Mouse (Mus musculus) CH12.LX (cell line): Measurements from ENCODE around the gene Igfbp1. TPM values are rescaled to one million over a fixed set of nuclear protein-coding genes. Genes with fewer than 3 reads are reported as not detected.

Experiments used
- DNase-seq: peaks from one replicate; pipeline ENCODE4 v3.0.0-alpha.2; 2013; ENCODE audit errors: extremely low read depth
- H3K27ac ChIP-seq: 2 replicates; pipeline ENCODE4 v1.5.1; 2012; ENCODE audit warnings: low read depth, mild to moderate bottlenecking, control low read depth, moderate library complexity; ENCODE audit not compliant: insufficient read depth
- H3K27me3 ChIP-seq: replicated peaks from 2 replicates; pipeline ENCODE3; 2012; ENCODE audit warnings: inconsistent platforms
- H3K36me3 ChIP-seq, 2 experiments: replicated peaks in 1 of 2; 2 replicates each; pipeline versions ENCODE3 to v1.6.1; 2012; ENCODE audit warnings: inconsistent platforms in 1 of 2, low read length in 1 of 2, mild to moderate bottlenecking in 1 of 2, mixed read lengths in 1 of 2, moderate library complexity in 1 of 2; ENCODE audit not compliant: control insufficient read depth in 1 of 2, insufficient read depth in 1 of 2
- H3K4me1 ChIP-seq, 2 experiments: 2 replicates each; pipeline ENCODE4 v1.6.1; 2012; ENCODE audit warnings: inconsistent platforms in 1 of 2, moderate library complexity in 1 of 2; ENCODE audit not compliant: insufficient read depth in 2 of 2, control insufficient read depth in 1 of 2
- H3K4me2 ChIP-seq: 2 replicates; pipeline ENCODE4 v1.6.1; 2012; ENCODE audit warnings: low read depth, mild to moderate bottlenecking, control low read depth; ENCODE audit not compliant: poor library complexity, insufficient read depth, severe bottlenecking
- H3K4me3 ChIP-seq, 3 experiments: fragments of 150-350 bp in 1 of 3; sonication (generic) in 1 of 3; replicated peaks in 1 of 3; 2 replicates each; pipeline versions ENCODE3 to v1.5.1; 2011 to 2012; ENCODE audit warnings: low read depth in 2 of 3, low read length in 2 of 3, mild to moderate bottlenecking in 2 of 3, moderate library complexity in 2 of 3, control low read depth in 1 of 3, improper control_type of control experiment in 1 of 3, inconsistent platforms in 1 of 3, mixed read lengths in 1 of 3; ENCODE audit not compliant: poor library complexity in 1 of 3
- H3K79me2 ChIP-seq: replicated peaks from 2 replicates; pipeline ENCODE4 v1.6.1; 2012; ENCODE audit warnings: mild to moderate bottlenecking, moderate library complexity; ENCODE audit not compliant: control insufficient read depth, poor library complexity, insufficient read depth, severe bottlenecking; ENCODE audit errors: extremely low read depth
- H3K9ac ChIP-seq: 2 replicates; pipeline ENCODE4 v1.6.1; 2012; ENCODE audit warnings: low read depth, mild to moderate bottlenecking, control low read depth, moderate library complexity; ENCODE audit not compliant: insufficient read depth
- H3K9me3 ChIP-seq: replicated peaks from 2 replicates; pipeline ENCODE3; 2012; ENCODE audit warnings: low read length, inconsistent platforms, mixed read lengths
- BHLHE40 ChIP-seq: IDR thresholded peaks from 2 replicates; pipeline ENCODE4 v1.6.1; 2011; ENCODE audit warnings: mild to moderate bottlenecking, low read depth, low read length, improper control_type of control experiment
- CHD2 ChIP-seq: IDR thresholded peaks from 2 replicates; pipeline ENCODE4 v1.6.1; 2011; ENCODE audit warnings: low read length, improper control_type of control experiment
- CTCF ChIP-seq, 2 experiments: IDR thresholded peaks in 1 of 2; conservative IDR thresholded peaks in 1 of 2; 2 replicates each; pipeline ENCODE4 v1.5.1; 2011 to 2012; ENCODE audit warnings: low read depth in 2 of 2, low read length in 2 of 2, improper control_type of control experiment in 1 of 2, inconsistent platforms in 1 of 2, mild to moderate bottlenecking in 1 of 2, moderate library complexity in 1 of 2
- E2F4 ChIP-seq: IDR thresholded peaks from 2 replicates; pipeline ENCODE4 v1.6.1; 2011; ENCODE audit warnings: low read depth, low read length, improper control_type of control experiment; ENCODE audit not compliant: insufficient replicate concordance
- ELF1 ChIP-seq: IDR thresholded peaks from 2 replicates; pipeline ENCODE4 v1.6.1; 2014; ENCODE audit warnings: low read depth, mild to moderate bottlenecking, inconsistent platforms, low read length, improper control_type of control experiment
- ETS1 ChIP-seq: conservative IDR thresholded peaks from 2 replicates; pipeline ENCODE4 v1.6.1; 2012; ENCODE audit warnings: low read depth, mild to moderate bottlenecking, inconsistent platforms, low read length, improper control_type of control experiment, moderate library complexity
- GABPA ChIP-seq: IDR thresholded peaks from 2 replicates; pipeline ENCODE4 v1.6.1; 2012; ENCODE audit warnings: low read depth, low read length, improper control_type of control experiment, inconsistent platforms; ENCODE audit not compliant: insufficient replicate concordance
- JUN ChIP-seq: IDR thresholded peaks from 2 replicates; pipeline ENCODE4 v1.6.1; 2011; ENCODE audit warnings: low read depth, mild to moderate bottlenecking, low read length, improper control_type of control experiment, moderate library complexity; ENCODE audit not compliant: insufficient read depth
- JUND ChIP-seq: conservative IDR thresholded peaks from 2 replicates; pipeline ENCODE4 v1.6.1; 2011; ENCODE audit warnings: low read depth, low read length, improper control_type of control experiment
- KAT2A ChIP-seq: IDR thresholded peaks from 2 replicates; pipeline ENCODE4 v1.6.1; 2012; ENCODE audit warnings: low read length, improper control_type of control experiment, inconsistent platforms; ENCODE audit not compliant: insufficient replicate concordance
- MEF2A ChIP-seq: IDR thresholded peaks from 2 replicates; pipeline ENCODE4 v1.6.1; 2014; ENCODE audit warnings: low read depth, mild to moderate bottlenecking, inconsistent platforms, low read length, improper control_type of control experiment, borderline replicate concordance
- MYC ChIP-seq: IDR thresholded peaks from 2 replicates; pipeline ENCODE4 v1.6.1; 2011; ENCODE audit warnings: low read depth, mild to moderate bottlenecking, improper control_type of control experiment, low read length
- NRF1 ChIP-seq: IDR thresholded peaks from 2 replicates; pipeline ENCODE4 v1.6.1; 2014; ENCODE audit warnings: low read depth, mild to moderate bottlenecking, inconsistent platforms, low read length, improper control_type of control experiment, moderate library complexity
- PAX5 ChIP-seq: IDR thresholded peaks from 2 replicates; pipeline ENCODE4 v1.6.1; 2012; ENCODE audit warnings: low read length, inconsistent platforms, mixed read lengths
- POLR2A ChIP-seq: IDR thresholded peaks from 2 replicates; pipeline ENCODE4 v1.6.1; 2011; ENCODE audit warnings: low read depth, mild to moderate bottlenecking, improper control_type of control experiment, low read length
- POLR2AphosphoS2 ChIP-seq: IDR thresholded peaks from 2 replicates; pipeline ENCODE4 v1.6.1; 2011; ENCODE audit warnings: low read depth, low read length, improper control_type of control experiment
- RAD21 ChIP-seq: IDR thresholded peaks from 2 replicates; pipeline ENCODE4 v1.6.1; 2011; ENCODE audit warnings: low read depth, mild to moderate bottlenecking, low read length, improper control_type of control experiment, moderate library complexity
- RCOR1 ChIP-seq: conservative IDR thresholded peaks from 2 replicates; pipeline ENCODE4 v1.6.1; 2012; ENCODE audit warnings: low read depth, mild to moderate bottlenecking, inconsistent platforms, low read length, improper control_type of control experiment
- SIN3A ChIP-seq: IDR thresholded peaks from 2 replicates; pipeline ENCODE4 v1.6.1; 2012; ENCODE audit warnings: low read length, improper control_type of control experiment, inconsistent platforms
- SMC3 ChIP-seq: IDR thresholded peaks from 2 replicates; pipeline ENCODE4 v1.6.1; 2011; ENCODE audit warnings: low read depth, low read length, improper control_type of control experiment
- TCF12 ChIP-seq: IDR thresholded peaks from 2 replicates; pipeline ENCODE4 v1.6.1; 2014; ENCODE audit warnings: low read depth, mild to moderate bottlenecking, inconsistent platforms, low read length, improper control_type of control experiment
- USF1 ChIP-seq: IDR thresholded peaks from 2 replicates; pipeline ENCODE4 v1.6.1; 2014; ENCODE audit warnings: low read depth, mild to moderate bottlenecking, inconsistent platforms, low read length, improper control_type of control experiment
- USF2 ChIP-seq: conservative IDR thresholded peaks from 2 replicates; pipeline ENCODE4 v1.6.1; 2011; ENCODE audit warnings: low read depth, low read length, improper control_type of control experiment
- ZKSCAN1 ChIP-seq: IDR thresholded peaks from 2 replicates; pipeline ENCODE4 v1.6.1; 2012; ENCODE audit warnings: low read depth, inconsistent platforms, low read length, improper control_type of control experiment, borderline replicate concordance
- ZMIZ1 ChIP-seq: IDR thresholded peaks from 2 replicates; pipeline ENCODE4 v1.6.1; 2012; ENCODE audit warnings: low read depth, mild to moderate bottlenecking, inconsistent platforms, low read length, improper control_type of control experiment
- ZNF384 ChIP-seq: IDR thresholded peaks from 2 replicates; pipeline ENCODE4 v1.6.1; 2012; ENCODE audit warnings: low read depth, low read length, improper control_type of control experiment, inconsistent platforms
- dilution Hi-C: fragments of 300-500 bp; cut with MboI; formaldehyde crosslinking; loops from 2 replicates; pipeline ENCODE4 v1.14.3; 2020; ENCODE audit warnings: low sequenced_read_pairs; ENCODE audit not compliant: extremely low pct_unique_long_range_greater_than_20kb, extremely low pct_ligation_motif_present
- in situ Hi-C: fragments of 300-500 bp; cut with MboI; formaldehyde crosslinking; loops from 3 replicates; pipeline ENCODE4 v1.14.3; 2019; ENCODE audit warnings: low sequenced_read_pairs, low pct_ligation_motif_present, low pct_unique_long_range_greater_than_20kb, mixed read lengths
- polyA plus RNA-seq: library from polyadenylated mRNA; unstranded; fragments of >175 nt; gene quantifications from 2 replicates; pipeline ENCODE4 v1.2.1, GENCODE M21; 2012; ENCODE audit warnings: low read depth; ENCODE audit not compliant: insufficient read length
- total RNA-seq, 2 experiments: library from RNA; depleted of rRNA; stranded (reverse); fragments of 300-350 nt in 1 of 2; fragments of >200 nt in 1 of 2; gene quantifications; 2 replicates each; pipeline ENCODE4 v1.2.3; 2012 to 2014

Igfbp1 gene
- total RNA-seq (2012; rRNA removed), result 0.08 TPM in 1 of 2 replicates, not detected in the other
- total RNA-seq (2014; rRNA removed), result not detected in 2 replicates
- polyA plus RNA-seq, result not detected in 2 replicates

DNA sequence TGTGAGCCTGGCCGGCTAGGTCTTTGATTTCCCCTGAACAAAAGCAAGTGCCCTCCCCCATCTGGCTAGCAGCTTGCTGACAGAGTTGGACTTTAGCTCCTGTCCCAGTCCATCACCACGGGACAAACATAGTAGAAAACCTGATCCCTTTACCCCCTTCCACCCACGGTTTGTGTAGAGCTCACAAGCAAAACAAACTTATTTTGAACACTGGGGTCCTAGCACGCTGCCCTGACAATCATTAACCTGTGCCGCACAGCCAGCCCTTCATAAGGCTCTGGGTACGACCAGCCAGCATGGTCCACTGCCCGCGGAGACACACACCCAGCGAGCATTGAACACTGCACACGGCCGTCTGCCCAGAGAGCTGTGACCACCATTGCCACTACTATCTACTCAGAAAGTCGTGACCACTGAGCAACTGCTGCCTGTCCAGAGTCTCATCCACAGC is at the start of gene Igfbp1:
TSS of gene Igfbp1 (plus strand) at position 292 of the 451 bp plus-strand sequence.
- H3K36me3 ChIP-seq, result no peaks in the 10 kb centered on the region
- no peaks in the 10 kb centered on the region for H3K4me1 ChIP-seq
- H3K27me3 ChIP-seq, result peaks cover 8% of the 10 kb centered on the region
- dilution Hi-C loops (no loop called here), in situ Hi-C loops (no loop called here)
- H3K4me3 ChIP-seq, result no peak within 1 kb of the TSS
- H3K79me2 ChIP-seq, result no peaks in the 10 kb centered on the region
- no peak within 1 kb of the TSS for H3K4me2 ChIP-seq
- H3K9ac ChIP-seq, result no peak within 1 kb of the TSS
- peaks cover 51% of the 10 kb centered on the region for H3K9me3 ChIP-seq
- H3K27ac ChIP-seq, result no peak within 1 kb of the TSS
- DNase-seq, result no peak
- no peak for TF ChIP-seq KAT2A
- no peak for TF ChIP-seq POLR2AphosphoS2
- TF ChIP-seq E2F4, result no peak
- no peak for TF ChIP-seq NRF1
- no peak for TF ChIP-seq RAD21
- no peak for TF ChIP-seq CHD2
- no peak for TF ChIP-seq PAX5
- no peak for TF ChIP-seq SIN3A
- no peak for TF ChIP-seq ZNF384
- no peak for TF ChIP-seq USF2
- no peak for TF ChIP-seq BHLHE40
- TF ChIP-seq SMC3, result no peak
- no peak for TF ChIP-seq TCF12
- no peak for TF ChIP-seq JUND
- no peak for TF ChIP-seq ETS1
- no peak for TF ChIP-seq MEF2A
- TF ChIP-seq ELF1, result no peak

DNA sequence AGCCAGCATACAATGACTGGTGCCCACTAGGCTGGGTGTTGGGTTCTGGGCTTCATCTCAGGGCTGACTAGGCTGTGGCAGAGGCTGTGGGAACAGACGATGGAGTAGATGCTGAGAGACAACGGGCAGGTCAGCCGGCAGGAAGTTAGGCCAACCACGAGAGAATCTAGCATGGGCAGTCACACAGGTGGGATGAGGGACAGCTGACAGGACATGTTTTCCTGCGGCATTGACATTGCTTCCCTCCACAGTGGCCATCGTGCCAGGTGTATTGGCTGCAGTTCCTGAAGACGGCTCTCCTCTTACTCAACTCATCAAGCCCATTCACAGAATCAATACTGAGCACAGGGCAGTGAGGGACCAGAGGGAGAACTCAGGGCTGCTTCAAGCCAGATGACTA is 49.6 kb upstream of the Igfbp1 start:
- DNase-seq, result no peak
- peaks cover 2% of the 10 kb centered on the region for H3K9me3 ChIP-seq
- H3K4me3 ChIP-seq, result no peak overlapping the region
- in situ Hi-C loops (no loop called here), dilution Hi-C loops (no loop called here)
- H3K36me3 ChIP-seq, result no peaks in the 10 kb centered on the region
- no peaks in the 10 kb centered on the region for H3K79me2 ChIP-seq
- peaks cover 77% of the 10 kb centered on the region for H3K27me3 ChIP-seq
- TF ChIP-seq KAT2A (no peak), GABPA (no peak), SIN3A (no peak), ZMIZ1 (no peak), JUN (no peak), MYC (no peak), USF2 (no peak), RAD21 (no peak), CTCF (conservative IDR thresholded peaks at IDR 0.05 in 1 of 2, IDR thresholded peaks at IDR 0.05 in 1 of 2; ENCODE audit: low read depth in 2 of 2, low read length in 2 of 2) (no peak), POLR2A (no peak), SMC3 (no peak), ZKSCAN1 (no peak), USF1 (no peak), RCOR1 (no peak), ZNF384 (no peak)
- no peak overlapping the region for H3K27ac ChIP-seq
- H3K4me1 ChIP-seq, result no peaks in the 10 kb centered on the region
- H3K9ac ChIP-seq, result no peak overlapping the region
- H3K4me2 ChIP-seq, result no peak overlapping the region
